Mouse (Mus musculus) stomach, embryonic 16.5 days (tissue): Measurements from ENCODE around the gene Gm49416. TPM values are rescaled to one million over a fixed set of nuclear protein-coding genes. Genes with fewer than 3 reads are reported as not detected.

Experiments
- ATAC-seq: fragments of 200-750 bp; cut with Nextera tagmentation; 2 replicates; pipeline ENCODE4 v1.8.0; 2017; ENCODE audit warnings: moderate number of reproducible peaks, moderate TSS enrichment; ENCODE audit not compliant: insufficient read depth, low FRiP score
- H3K27ac ChIP-seq: fragments of 300-500 bp; sonication (generic); 2 replicates; pipeline ENCODE4 v1.5.1; 2014; ENCODE audit warnings: low read length
- H3K27me3 ChIP-seq: fragments of 300-500 bp; sonication (generic); 2 replicates; pipeline ENCODE4 v1.6.1; 2014; ENCODE audit warnings: low read length, control low read depth, mixed read lengths; ENCODE audit not compliant: control insufficient read depth, insufficient read depth
- H3K36me3 ChIP-seq: fragments of 300-500 bp; sonication (generic); 2 replicates; pipeline ENCODE4 v1.6.1; 2014; ENCODE audit warnings: low read length; ENCODE audit not compliant: control insufficient read depth, insufficient read depth
- H3K4me1 ChIP-seq: fragments of 300-500 bp; sonication (generic); 2 replicates; pipeline ENCODE4 v1.6.1; 2014; ENCODE audit warnings: low read length, control low read depth, mixed read lengths; ENCODE audit not compliant: control insufficient read depth, insufficient read depth
- H3K4me2 ChIP-seq: fragments of 300-500 bp; sonication (generic); 2 replicates; pipeline ENCODE4 v1.6.1; 2014; ENCODE audit warnings: low read depth, low read length, mixed read lengths
- H3K4me3 ChIP-seq: fragments of 300-500 bp; sonication (generic); replicated peaks from 2 replicates; pipeline ENCODE4 v1.5.1; 2014; ENCODE audit warnings: mild to moderate bottlenecking, low read length
- H3K9ac ChIP-seq: fragments of 300-500 bp; sonication (generic); 2 replicates; pipeline ENCODE4 v1.6.1; 2014; ENCODE audit warnings: low read length
- H3K9me3 ChIP-seq: fragments of 300-500 bp; sonication (generic); replicated peaks from 2 replicates; pipeline ENCODE4 v1.6.1; 2016; ENCODE audit warnings: low read length, control low read depth; ENCODE audit not compliant: control insufficient read depth
- WGBS: fragments of 180-500 bp; shearing (Covaris S2); extraction: QIAGEN DNeasy Blood & Tissue Kit; methylation state at CpG from one replicate; pipeline ENCODE4 v1.1.7; 2014; 5-methylcytosine and 5-hydroxymethylcytosine counted together
- polyA plus RNA-seq: library from polyadenylated mRNA; unstranded; fragments of >200 nt; fragmentation: Nextera tagmentation; extraction: Ambion mirVana; gene quantifications from 2 replicates; pipeline ENCODE4 v1.2.1, GENCODE M21; 2015

The Gm49416 gene
- polyA plus RNA-seq, 1 experiment from 2014 or later = 0.18 TPM

DNA sequence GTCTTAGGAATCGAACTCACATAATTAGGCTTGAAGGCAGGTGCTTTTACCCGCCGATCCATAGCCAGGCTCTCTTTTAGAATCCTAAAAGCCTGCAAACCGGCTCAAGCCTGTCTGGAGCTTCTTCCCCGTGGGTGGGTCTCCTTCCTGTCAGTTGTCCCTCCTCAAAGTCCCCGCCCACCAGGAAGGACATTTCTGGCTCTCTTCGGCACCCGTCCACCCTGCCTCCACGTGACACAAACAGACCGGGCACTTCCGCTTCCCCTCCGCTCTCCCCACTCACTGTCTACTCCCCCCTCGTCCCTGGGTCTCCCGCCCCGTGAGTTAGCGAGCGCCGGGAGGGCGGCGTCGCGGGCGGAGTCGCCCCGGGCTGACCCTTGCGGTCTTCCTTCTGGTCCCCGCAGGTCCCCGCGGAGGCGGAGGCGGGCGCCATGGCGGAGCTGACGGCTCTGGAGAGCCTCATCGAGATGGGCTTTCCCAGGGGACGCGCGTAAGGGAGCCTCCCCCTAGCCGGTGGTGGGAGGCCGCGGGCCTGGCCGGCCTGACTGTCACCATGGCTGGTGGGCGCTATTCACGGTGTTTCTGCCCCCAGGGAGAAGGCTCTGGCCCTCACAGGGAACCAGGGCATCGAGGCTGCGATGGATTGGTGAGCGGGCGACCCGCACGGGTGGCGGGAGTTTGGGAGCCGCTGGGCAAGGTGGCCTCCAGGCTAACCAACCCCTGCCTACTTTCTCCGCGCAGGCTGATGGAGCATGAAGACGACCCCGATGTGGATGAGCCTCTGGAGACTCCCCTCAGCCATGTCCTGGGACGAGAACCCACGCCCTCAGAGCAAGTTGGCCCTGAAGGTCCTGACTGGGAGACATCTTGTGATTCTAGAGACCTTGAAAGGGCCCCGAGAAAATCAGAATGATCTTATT lies 17.2 kb upstream of the Gm49416 start, which contains the start of gene Ubxn1:
Gene Ubxn1, plus strand, starts transcription at position 230 of the 920 bp plus-strand sequence.
- no peaks in the 10 kb centered on the region for H3K9me3 ChIP-seq
- peak within 1 kb of the TSS; percentile 96 for H3K9ac ChIP-seq
- H3K27me3 ChIP-seq = no peaks in the 10 kb centered on the region
- H3K27ac ChIP-seq = peak within 1 kb of the TSS; percentile 90
- peak within 1 kb of the TSS; percentile 93 for H3K4me3 ChIP-seq
- under 1% methylated on average over 59 of the region's 59 CpGs for WGBS
- H3K4me2 ChIP-seq = peak within 1 kb of the TSS; percentile 78
- H3K36me3 ChIP-seq = peaks cover 7% of the 10 kb centered on the region; the same call in 1 of the 2 replicates
- peak; percentile 96 for ATAC-seq
- peaks cover 8% of the 10 kb centered on the region for H3K4me1 ChIP-seq

DNA sequence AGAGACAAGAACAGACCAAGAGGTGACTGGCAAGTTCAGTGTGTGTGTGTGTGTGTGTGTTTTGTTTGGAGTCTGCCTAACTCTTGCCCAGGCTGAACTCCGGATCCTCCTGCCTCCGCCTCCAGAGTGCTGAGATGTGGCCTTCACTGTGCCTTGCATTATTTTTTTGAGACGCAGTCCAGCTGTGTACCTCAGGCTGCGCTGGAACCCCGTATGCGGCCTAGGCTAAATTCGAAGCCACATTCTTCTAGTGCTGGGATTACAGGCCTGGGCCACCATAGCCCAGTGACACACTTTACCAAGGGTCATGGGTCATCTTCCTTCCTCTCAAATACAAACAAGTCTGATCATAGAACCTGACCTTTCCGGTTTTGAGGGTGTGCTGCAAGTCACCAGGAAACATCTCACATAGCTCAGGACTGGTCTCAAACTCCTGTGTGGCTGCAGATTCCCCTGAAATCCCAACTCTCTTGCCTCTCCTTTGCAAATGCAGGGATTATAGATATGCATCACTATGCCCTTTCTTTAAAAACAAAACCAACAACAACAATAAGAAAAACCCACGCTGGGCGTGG lies 16.4 kb upstream of the Gm49416 start:
- no peaks in the 10 kb centered on the region for H3K9me3 ChIP-seq
- peak overlapping the region; percentile 93 for H3K4me3 ChIP-seq
- no peaks in the 10 kb centered on the region for H3K27me3 ChIP-seq
- no peak for ATAC-seq
- 63% methylated on average over 10 of the region's 10 CpGs for WGBS
- peak overlapping the region; percentile 96 for H3K9ac ChIP-seq
- peak overlapping the region; percentile 90 for H3K27ac ChIP-seq
- H3K4me2 ChIP-seq = peak overlapping the region; percentile 78
- H3K36me3 ChIP-seq = peaks cover 7% of the 10 kb centered on the region; the same call in 1 of the 2 replicates
- peaks cover 8% of the 10 kb centered on the region for H3K4me1 ChIP-seq

DNA sequence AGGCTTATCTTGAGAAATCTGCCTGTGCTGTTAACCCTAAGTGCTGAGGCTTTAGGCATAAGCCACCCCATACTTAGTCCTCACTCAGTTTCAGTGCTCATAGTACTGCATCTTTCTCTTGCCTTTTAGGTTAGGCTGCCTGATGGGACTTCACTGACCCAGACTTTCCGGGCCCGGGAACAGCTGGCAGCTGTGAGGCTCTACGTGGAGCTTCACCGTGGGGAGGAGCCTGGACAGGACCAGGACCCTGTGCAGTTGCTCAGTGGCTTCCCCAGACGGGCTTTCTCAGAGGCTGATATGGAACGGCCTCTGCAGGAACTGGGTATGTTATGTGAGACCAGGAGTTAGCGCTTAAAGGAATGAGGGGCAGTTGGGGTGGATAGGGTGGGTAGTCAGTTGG lies 13.7 kb upstream of the Gm49416 start:
- no peak for ATAC-seq
- peaks cover 7% of the 10 kb centered on the region; the same call in 1 of the 2 replicates for H3K36me3 ChIP-seq

DNA sequence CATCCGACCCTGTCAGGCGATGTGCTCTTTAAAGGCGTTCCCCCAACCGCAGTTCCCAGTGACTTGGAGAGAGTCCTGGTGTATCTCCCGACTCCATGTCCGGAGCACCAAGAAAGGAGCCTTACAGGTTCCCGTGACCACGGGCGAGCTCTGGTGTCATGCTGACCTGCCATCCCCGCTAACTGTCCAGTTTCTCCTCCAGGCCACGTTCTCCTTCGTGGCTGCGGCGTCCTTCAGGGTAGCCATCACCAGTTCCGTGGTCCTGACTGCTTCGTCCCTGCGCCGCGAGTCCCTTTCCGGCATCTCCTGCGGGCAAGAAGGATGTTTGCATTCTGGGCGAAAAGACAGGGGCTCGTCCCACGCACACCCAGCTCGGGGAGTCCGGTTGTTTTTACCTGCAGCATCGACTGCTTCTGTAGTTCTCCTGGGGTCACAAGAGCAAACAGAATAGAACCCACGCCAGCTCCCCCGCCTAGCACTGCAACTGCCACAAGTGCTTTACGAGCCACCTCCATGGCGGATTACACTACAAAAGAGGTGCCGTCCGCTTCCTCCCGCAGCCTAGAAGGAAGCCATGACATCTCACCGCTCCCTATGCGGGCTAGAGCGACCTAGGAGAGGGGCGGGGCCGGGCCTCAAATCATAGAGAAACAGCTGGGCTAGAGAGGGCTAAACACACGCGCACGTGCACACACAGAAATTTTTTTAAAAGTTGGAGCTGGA lies 8.3 kb upstream of the Gm49416 start, which contains the start of gene Uqcc3:
Gene Uqcc3, minus strand, starts transcription at position 613 of the 723 bp plus-strand sequence.
- H3K4me2 ChIP-seq = peak within 1 kb of the TSS; percentile 79
- no peaks in the 10 kb centered on the region for H3K9me3 ChIP-seq
- under 1% methylated on average over 42 of the region's 42 CpGs for WGBS
- peaks cover 8% of the 10 kb centered on the region; the same call in 1 of the 2 replicates for H3K4me1 ChIP-seq
- peak within 1 kb of the TSS; percentile 86 for H3K27ac ChIP-seq
- peak within 1 kb of the TSS; percentile 91 for H3K9ac ChIP-seq
- H3K36me3 ChIP-seq = peaks cover 6% of the 10 kb centered on the region; the same call in 1 of the 2 replicates
- peak within 1 kb of the TSS; percentile 87 for H3K4me3 ChIP-seq
- ATAC-seq = peak; percentile 95
- H3K27me3 ChIP-seq = no peaks in the 10 kb centered on the region

More for the DNA sequence above, 13.7 kb upstream of the Gm49416 start:
- Histone ChIP-seq H3K4me3 (no peak overlapping the region), H3K9me3 (no peaks in the 10 kb centered on the region), H3K27ac (peak overlapping the region; percentile 42), H3K27me3 (no peaks in the 10 kb centered on the region), H3K4me2 (no peak overlapping the region), H3K9ac (no peak overlapping the region), H3K4me1 (peaks cover 16% of the 10 kb centered on the region)
- WGBS = 89% methylated on average over 7 of the region's 7 CpGs

DNA sequence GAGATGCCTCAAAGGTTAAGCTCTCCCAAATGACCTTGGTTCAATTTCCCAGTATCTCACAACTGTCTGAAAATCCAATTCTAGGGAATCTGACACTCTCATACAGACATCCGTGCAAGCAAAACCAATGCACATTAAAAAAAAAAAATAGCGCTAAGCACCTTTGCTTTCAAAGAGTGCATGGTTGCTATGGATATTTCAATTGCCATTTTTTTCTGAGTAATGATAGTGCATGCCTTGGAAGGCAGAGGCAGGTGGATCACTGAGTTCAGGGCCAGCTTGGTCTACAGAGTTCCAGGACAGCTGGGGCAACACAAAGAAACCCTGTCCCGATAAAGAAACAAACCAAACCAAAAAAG lies 7.7 kb upstream of the Gm49416 start:
- ATAC-seq = no peak
- Histone ChIP-seq H3K27me3 (no peaks in the 10 kb centered on the region), H3K36me3 (peaks cover under 1% of the 10 kb centered on the region; the same call in 1 of the 2 replicates), H3K4me1 (peaks cover 8% of the 10 kb centered on the region; the same call in 1 of the 2 replicates), H3K9ac (peak overlapping the region; percentile 91), H3K27ac (no peak overlapping the region), H3K4me2 (peak overlapping the region; percentile 79), H3K4me3 (peak overlapping the region; percentile 87), H3K9me3 (no peaks in the 10 kb centered on the region)
- WGBS = 12% methylated on average over 3 of the region's 3 CpGs

DNA sequence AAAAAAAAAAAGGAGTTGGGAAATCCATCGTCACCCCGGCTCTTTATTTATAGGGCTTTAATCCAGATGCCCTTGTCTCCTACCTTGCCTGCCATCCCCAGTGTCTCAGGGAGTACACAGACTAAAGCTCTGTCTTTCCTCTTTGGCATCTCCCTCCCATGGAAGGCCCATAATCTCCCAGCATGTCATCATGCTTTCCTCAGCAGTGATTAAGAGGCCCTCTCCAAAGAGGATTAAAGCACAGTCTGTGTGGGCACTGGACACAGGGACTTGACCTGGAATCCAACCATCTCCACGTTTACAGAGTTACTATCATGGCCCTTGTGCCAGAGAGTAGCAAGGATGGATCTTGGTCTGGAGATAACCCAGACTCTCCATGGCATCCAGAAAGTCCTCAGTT lies 5.1 kb upstream of the Gm49416 start, which contains the start of the genes Lbhd1 and Gm49403:
Gene Lbhd1, plus strand, starts transcription at position 117 of the 400 bp plus-strand sequence.
Gene Gm49403, plus strand, starts transcription at position 315 of the 400 bp plus-strand sequence.
- Histone ChIP-seq H3K4me1 (peaks cover 14% of the 10 kb centered on the region), H3K9me3 (no peaks in the 10 kb centered on the region), H3K27me3 (no peaks in the 10 kb centered on the region), H3K36me3 (no peaks in the 10 kb centered on the region), H3K4me2 (no peak within 1 kb of the TSS), H3K9ac (no peak within 1 kb of the TSS), H3K4me3 (no peak within 1 kb of the TSS), H3K27ac (no peak within 1 kb of the TSS)
- WGBS = 79% methylated on average over 3 of the region's 3 CpGs
- no peak for ATAC-seq

DNA sequence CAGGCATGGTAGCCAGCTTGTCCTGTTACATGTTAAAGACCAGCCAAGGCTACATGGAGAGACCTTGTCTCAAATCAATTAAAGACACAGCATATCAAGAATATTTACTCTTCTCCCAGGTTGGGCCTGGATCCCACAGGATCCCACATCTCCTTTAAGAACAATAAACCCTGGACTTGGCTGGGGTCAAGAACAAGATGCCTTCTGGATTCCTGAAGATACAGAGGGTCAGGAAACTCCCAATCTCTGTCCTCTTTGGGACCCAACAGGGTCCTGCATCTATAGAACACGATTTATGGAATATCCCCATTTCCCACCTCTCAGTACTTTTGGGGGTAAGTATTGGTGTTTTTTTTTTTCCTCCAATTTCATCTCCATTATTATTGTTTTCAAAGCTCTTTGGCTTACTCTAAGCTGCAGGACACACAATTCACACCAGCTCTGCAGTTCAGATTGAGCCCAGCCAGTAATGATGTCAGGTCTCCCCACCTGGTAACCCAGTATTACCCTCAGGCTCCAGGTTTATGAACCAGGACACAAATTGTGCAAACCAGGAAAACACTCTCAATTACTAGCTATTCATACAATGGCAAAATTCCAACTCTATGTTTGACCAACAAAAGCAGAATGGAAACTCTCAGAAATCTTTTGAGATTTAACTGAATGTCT lies 1.7 kb upstream of the Gm49416 start:
- Histone ChIP-seq H3K36me3 (no peaks in the 10 kb centered on the region), H3K4me2 (peak overlapping the region; percentile 83; the same call in 1 of the 2 replicates), H3K4me3 (no peak overlapping the region), H3K27ac (peak overlapping the region; percentile 86), H3K27me3 (no peaks in the 10 kb centered on the region), H3K9ac (no peak overlapping the region), H3K4me1 (peaks cover 13% of the 10 kb centered on the region), H3K9me3 (no peaks in the 10 kb centered on the region)
- WGBS = 46% methylated on average over 1 of the region's 1 CpGs
- no peak for ATAC-seq
